Mouse (Mus musculus): ENCODE data around the gene Stx16. TPM values are rescaled to one million over a fixed set of nuclear protein-coding genes. Genes with fewer than 3 reads are reported as not detected.

Stx16 gene
- polyA plus RNA-seq, 2 experiments: 10.9 to 67.7 TPM

- 80% methylated on average over 3 of the region's 3 CpGs for WGBS
- no peak for DNase-seq (ENCODE audit: low spot score)
- ATAC-seq (ENCODE audit: low FRiP score, low read depth): no peak
These were observed 6.5 kb upstream of the Stx16 start for GRCm38 (mm10) chr2:174069532-174070049.

GRCm38 (mm10) chr2:174071406-174071805 is 4.7 kb upstream of the Stx16 start:
- TF ChIP-seq POLR2A (IDR thresholded peaks at IDR 0.05; ENCODE audit: borderline replicate concordance, extremely low read depth, insufficient read depth, insufficient read length): no peak
- Histone ChIP-seq H3K9ac (ENCODE audit: low read depth, low read length, severe bottlenecking) (no peak overlapping the region), H3K27me3 (ENCODE audit: control insufficient read depth, insufficient read depth, low read length) (no peaks in the 10 kb centered on the region), H3K4me2 (replicated peaks; ENCODE audit: low read depth, low read length, severe bottlenecking) (no peak overlapping the region), H3K9me3 (ENCODE audit: control insufficient read depth, low read length) (no peaks in the 10 kb centered on the region), H3K4me3 (replicated peaks; ENCODE audit: low read length) (no peak overlapping the region), H3K27ac (replicated peaks; ENCODE audit: low read depth, low read length) (no peak overlapping the region), H3K36me3 (ENCODE audit: control insufficient read depth, insufficient read depth, low read length) (no peaks in the 10 kb centered on the region), H3K4me1 (ENCODE audit: control insufficient read depth, insufficient read depth, low read length) (peaks cover 30% of the 10 kb centered on the region)
- DNase-seq (ENCODE audit: low spot score) (no peak), ATAC-seq (ENCODE audit: low FRiP score, low read depth) (no peak)
- WGBS: 75% methylated on average over 5 of the region's 5 CpGs

More at GRCm38 (mm10) chr2:174069532-174070049, 6.5 kb upstream of the Stx16 start:
- H3K4me2 ChIP-seq (replicated peaks; ENCODE audit: low read depth, low read length, severe bottlenecking): no peak overlapping the region
- H3K9me3 ChIP-seq (ENCODE audit: control insufficient read depth, low read length): no peaks in the 10 kb centered on the region
- no peak overlapping the region for H3K4me3 ChIP-seq (replicated peaks; ENCODE audit: low read length)
- no peak for TF ChIP-seq POLR2A (IDR thresholded peaks at IDR 0.05; ENCODE audit: borderline replicate concordance, extremely low read depth, insufficient read depth, insufficient read length)
- no peaks in the 10 kb centered on the region for H3K36me3 ChIP-seq (ENCODE audit: control insufficient read depth, insufficient read depth, low read length)
- no peaks in the 10 kb centered on the region for H3K27me3 ChIP-seq (ENCODE audit: control insufficient read depth, insufficient read depth, low read length)
- no peak overlapping the region for H3K27ac ChIP-seq (replicated peaks; ENCODE audit: low read depth, low read length)
- no peak overlapping the region for H3K9ac ChIP-seq (ENCODE audit: low read depth, low read length, severe bottlenecking)
- peaks cover 20% of the 10 kb centered on the region for H3K4me1 ChIP-seq (ENCODE audit: control insufficient read depth, insufficient read depth, low read length)

- no peaks in the 10 kb centered on the region for H3K27me3 ChIP-seq (ENCODE audit: control insufficient read depth, insufficient read depth, low read length)
- no peak for TF ChIP-seq POLR2A (IDR thresholded peaks at IDR 0.05; ENCODE audit: borderline replicate concordance, extremely low read depth, insufficient read depth, insufficient read length)
- 34% methylated on average over 5 of the region's 5 CpGs for WGBS
- peak overlapping the region; percentile 98 for H3K27ac ChIP-seq (replicated peaks; ENCODE audit: low read depth, low read length)
- H3K9ac ChIP-seq (ENCODE audit: low read depth, low read length, severe bottlenecking): no peak overlapping the region
- no peaks in the 10 kb centered on the region for H3K9me3 ChIP-seq (ENCODE audit: control insufficient read depth, low read length)
- H3K4me2 ChIP-seq (replicated peaks; ENCODE audit: low read depth, low read length, severe bottlenecking): no peak overlapping the region
- no peaks in the 10 kb centered on the region for H3K36me3 ChIP-seq (ENCODE audit: control insufficient read depth, insufficient read depth, low read length)
- H3K4me3 ChIP-seq (replicated peaks; ENCODE audit: low read length): no peak overlapping the region
- DNase-seq (ENCODE audit: low spot score): peak; percentile 75
- peak; percentile 20 for ATAC-seq (ENCODE audit: low FRiP score, low read depth)
- H3K4me1 ChIP-seq (ENCODE audit: control insufficient read depth, insufficient read depth, low read length): peaks cover 30% of the 10 kb centered on the region
These were observed 2.8 kb upstream of the Stx16 start for GRCm38 (mm10) chr2:174073156-174073790.

- ATAC-seq (ENCODE audit: low FRiP score, low read depth) (no peak), DNase-seq (ENCODE audit: low spot score) (no peak)
- peak overlapping the region; percentile 98 for H3K27ac ChIP-seq (replicated peaks; ENCODE audit: low read depth, low read length)
These were observed 1.5 kb upstream of the Stx16 start for GRCm38 (mm10) chr2:174074621-174075020.

GRCm38 (mm10) chr2:174075072-174075570 is 987 bp upstream of the Stx16 start:
- 1% methylated on average over 21 of the region's 22 CpGs for WGBS
- peak overlapping the region; percentile 79 for H3K4me2 ChIP-seq (replicated peaks; ENCODE audit: low read depth, low read length, severe bottlenecking)
- peak overlapping the region; percentile 98 for H3K27ac ChIP-seq (replicated peaks; ENCODE audit: low read depth, low read length)
- no peaks in the 10 kb centered on the region for H3K36me3 ChIP-seq (ENCODE audit: control insufficient read depth, insufficient read depth, low read length)
- H3K4me1 ChIP-seq (ENCODE audit: control insufficient read depth, insufficient read depth, low read length): peaks cover 30% of the 10 kb centered on the region
- TF ChIP-seq POLR2A (IDR thresholded peaks at IDR 0.05; ENCODE audit: borderline replicate concordance, extremely low read depth, insufficient read depth, insufficient read length): no peak
- no peaks in the 10 kb centered on the region for H3K9me3 ChIP-seq (ENCODE audit: control insufficient read depth, low read length)
- ATAC-seq (ENCODE audit: low FRiP score, low read depth) (no peak), DNase-seq (ENCODE audit: low spot score) (no peak)
- H3K9ac ChIP-seq (ENCODE audit: low read depth, low read length, severe bottlenecking): peak overlapping the region; percentile 49
- H3K27me3 ChIP-seq (ENCODE audit: control insufficient read depth, insufficient read depth, low read length): no peaks in the 10 kb centered on the region
- H3K4me3 ChIP-seq (replicated peaks; ENCODE audit: low read length): peak overlapping the region; percentile 70

More at GRCm38 (mm10) chr2:174074621-174075020, 1.5 kb upstream of the Stx16 start:
- no peak for TF ChIP-seq POLR2A (IDR thresholded peaks at IDR 0.05; ENCODE audit: borderline replicate concordance, extremely low read depth, insufficient read depth, insufficient read length)
- Histone ChIP-seq H3K4me3 (replicated peaks; ENCODE audit: low read length) (peak overlapping the region; percentile 70), H3K36me3 (ENCODE audit: control insufficient read depth, insufficient read depth, low read length) (no peaks in the 10 kb centered on the region), H3K4me1 (ENCODE audit: control insufficient read depth, insufficient read depth, low read length) (peaks cover 30% of the 10 kb centered on the region), H3K27me3 (ENCODE audit: control insufficient read depth, insufficient read depth, low read length) (no peaks in the 10 kb centered on the region), H3K9me3 (ENCODE audit: control insufficient read depth, low read length) (no peaks in the 10 kb centered on the region), H3K4me2 (replicated peaks; ENCODE audit: low read depth, low read length, severe bottlenecking) (peak overlapping the region; percentile 79), H3K9ac (ENCODE audit: low read depth, low read length, severe bottlenecking) (peak overlapping the region; percentile 49)
- 2% methylated on average over 7 of the region's 13 CpGs for whole genome bisulfite sequencing
